Mouse (Mus musculus): ENCODE measurements around the gene Gm960. TPM values are rescaled to one million over a fixed set of nuclear protein-coding genes. Genes with fewer than 3 reads are reported as not detected.

Gene Gm960
- total RNA-seq, 1 experiment from 2014 or later: not detected

DNA sequence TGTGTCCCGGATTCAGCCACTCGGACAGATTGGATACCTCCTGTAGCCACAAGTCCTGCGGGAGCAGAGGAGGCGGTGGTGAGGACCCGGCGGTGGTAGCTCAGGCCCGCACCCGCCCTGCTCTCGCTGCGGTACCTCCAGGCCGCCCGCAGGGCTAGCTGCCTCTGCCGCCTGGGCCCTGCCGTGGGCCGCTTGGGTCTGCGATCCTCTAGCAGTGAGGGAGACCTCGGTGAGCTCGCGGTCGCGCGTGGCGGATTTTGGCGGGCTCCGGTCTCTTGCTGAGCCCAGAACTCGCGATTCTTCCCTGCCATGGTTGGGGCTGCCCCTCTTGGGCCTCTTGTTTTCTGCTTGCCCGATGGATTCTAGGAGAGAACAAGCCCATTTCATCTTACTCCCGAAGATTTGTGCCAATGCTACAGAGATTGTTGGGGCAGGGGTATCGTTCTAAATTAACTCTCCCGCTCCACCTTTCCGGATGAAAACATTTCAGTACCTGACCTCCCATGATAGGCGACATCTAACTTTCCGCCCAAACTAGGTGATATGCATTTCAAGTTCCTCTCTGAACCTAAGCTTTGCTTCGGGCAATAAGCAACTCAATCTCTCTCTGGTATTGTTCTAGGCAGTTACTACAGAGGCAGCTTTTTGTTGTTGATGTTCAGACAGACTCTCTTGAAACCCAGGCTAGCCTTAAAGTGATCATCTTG is 72.5 kb downstream of the Gm960 start:
- peak; percentile 42; the same call in 1 of the 2 replicates for ATAC-seq (replicated peaks; ENCODE audit: low read depth, poor library complexity, severe bottlenecking)

DNA sequence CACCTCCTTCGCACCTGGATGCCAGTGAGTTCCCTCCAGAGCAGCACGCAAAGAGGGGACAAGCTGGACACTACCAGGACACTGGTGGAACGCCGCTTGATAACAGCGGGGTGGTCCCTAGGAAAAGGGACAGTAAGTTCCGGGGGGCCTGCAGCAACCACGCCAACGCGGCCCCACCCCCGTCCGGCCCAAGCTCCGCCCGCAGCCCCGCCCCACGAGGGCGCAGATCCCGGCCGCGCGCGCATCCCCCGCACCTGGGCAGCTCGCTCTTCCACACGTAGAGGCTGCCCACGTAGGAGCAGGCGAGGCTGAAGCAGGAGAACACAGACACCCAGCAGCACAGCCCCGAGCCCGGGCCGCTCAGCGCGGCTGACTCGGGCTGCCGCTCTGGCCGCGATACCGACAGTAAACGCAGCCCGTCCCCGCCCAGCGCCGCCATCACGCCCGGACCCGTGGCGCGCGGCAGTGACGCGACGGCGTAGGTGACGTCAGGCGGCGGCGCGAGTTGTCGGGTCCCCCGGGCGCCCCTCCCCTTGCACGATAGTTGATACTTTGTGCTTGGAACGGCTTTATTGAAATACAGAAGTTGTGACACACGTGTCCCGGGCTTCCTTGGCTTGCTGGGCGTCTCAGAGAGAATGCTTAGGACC is 73.2 kb downstream of the Gm960 start, which contains the start of gene Rce1:
Gene Rce1 (minus strand): TSS at position 463 of the 650 bp plus-strand sequence.
- ATAC-seq (replicated peaks; ENCODE audit: low read depth, poor library complexity, severe bottlenecking): peak; percentile 74

DNA sequence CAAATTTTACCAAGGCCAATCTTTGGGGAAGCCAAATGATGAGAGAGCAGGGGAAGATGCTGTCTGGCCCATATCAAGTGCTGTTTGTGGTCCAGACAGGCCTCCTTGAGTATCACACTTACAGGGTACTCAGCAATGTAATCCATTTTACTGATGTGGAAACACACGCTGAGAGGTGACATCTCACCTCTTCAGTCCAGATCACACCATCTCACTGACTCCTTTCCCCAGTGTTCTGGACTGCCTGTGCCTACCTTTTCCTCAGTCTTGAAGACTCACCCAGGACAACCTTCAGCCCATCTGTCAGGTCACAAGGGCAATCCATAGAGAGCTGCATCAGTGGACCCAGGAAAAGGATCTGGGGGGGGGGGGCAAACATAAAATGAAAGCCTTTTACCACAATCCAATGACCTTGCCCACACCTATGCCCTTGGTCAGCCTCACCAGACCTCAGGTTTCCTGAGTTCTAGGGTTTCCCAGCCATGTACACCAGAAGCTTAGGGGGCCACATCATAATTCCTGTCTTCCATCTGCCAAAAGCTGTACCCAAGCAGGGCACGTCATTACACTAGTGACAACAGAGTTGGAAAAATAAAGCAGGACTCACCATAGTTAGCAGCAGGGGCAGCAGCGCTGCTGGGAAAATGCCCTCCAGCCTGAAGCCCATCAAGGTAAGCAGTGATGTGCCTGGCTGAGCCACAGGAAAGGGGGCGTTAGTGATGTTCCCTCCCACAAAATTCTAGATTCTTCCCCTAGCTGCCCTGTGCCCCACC is 73.9 kb downstream of the Gm960 start:
- ATAC-seq (replicated peaks; ENCODE audit: low read depth, poor library complexity, severe bottlenecking): peak; percentile 6; the same call in 1 of the 2 replicates

DNA sequence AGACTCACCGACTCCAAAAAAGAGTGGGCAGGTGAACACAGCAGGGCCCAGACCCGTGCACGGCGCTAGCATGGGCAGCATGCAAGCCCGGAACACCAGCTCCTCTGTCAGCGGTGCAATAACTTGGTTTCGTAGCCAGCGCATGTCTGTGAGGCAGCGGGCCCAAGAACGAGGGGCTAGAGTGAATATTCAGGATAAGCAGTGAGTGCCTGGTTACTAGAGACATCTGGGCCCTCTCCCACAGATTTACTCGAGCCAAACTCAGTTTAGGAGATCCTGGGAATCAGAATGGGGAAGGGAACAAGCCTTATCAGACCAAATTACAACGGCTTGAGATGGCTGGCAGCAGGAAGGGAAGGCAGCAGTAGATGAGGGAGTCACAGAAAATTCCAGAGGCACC is 74.5 kb downstream of the Gm960 start:
- ATAC-seq (replicated peaks; ENCODE audit: low read depth, poor library complexity, severe bottlenecking): no peak

DNA sequence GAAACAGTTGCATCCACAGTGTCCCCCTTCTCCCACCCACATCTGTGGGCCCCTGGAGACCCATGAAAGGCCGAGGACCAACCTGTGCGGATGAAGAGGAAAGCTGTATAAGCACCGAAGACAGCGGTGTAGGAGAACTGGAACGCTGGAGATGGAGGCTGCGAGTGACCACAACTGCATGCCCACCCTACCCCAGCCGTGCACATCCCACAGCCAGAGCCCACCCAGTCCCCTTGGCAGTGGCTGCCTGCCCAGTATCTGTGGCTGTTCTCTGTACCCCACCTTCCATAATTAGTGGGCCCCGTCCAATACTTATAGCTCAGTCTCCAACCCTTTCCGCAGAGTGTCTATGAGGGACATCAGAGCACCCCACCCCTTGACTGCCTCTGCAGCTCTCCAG is 75.0 kb downstream of the Gm960 start:
- ATAC-seq (replicated peaks; ENCODE audit: low read depth, poor library complexity, severe bottlenecking): no peak

DNA sequence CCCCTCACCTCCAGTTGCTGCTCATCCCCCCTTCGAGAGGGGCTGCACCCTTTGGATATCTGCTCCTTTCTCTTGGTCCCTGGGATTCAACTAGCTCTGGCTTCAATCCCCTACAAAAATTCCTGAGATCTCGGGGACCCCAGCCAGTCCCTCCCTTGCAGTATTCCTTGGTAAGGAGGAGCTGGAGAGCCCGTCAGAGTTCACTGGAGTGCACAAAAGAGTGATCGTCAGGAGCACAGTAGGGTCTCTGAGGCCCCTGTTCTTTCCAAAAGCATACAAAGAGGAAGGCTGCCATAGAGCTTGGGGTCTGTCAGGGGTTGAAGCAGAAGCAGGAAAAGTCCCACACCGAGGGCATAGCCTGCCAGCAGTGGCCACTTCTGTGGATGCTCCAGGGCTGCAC is 75.7 kb downstream of the Gm960 start:
- ATAC-seq (replicated peaks; ENCODE audit: low read depth, poor library complexity, severe bottlenecking): no peak

DNA sequence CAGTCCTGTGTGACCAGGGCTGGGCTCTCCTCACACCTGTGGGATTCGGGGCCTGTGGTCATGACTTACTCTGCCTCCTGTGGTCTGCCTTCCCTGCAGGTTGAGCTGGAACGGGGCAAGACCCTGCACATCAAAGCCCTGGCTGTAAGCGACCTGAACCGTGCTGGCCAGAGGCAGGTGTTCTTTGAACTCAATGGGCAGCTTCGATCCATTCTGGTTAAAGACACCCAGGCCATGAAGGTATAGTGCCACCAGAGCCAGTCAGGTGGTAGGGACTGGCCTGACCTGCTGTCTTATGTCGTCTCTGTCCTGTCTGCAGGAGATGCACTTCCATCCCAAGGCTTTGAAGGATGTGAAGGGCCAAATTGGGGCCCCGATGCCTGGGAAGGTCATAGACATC is 77.7 kb downstream of the Gm960 start:
- ATAC-seq (replicated peaks; ENCODE audit: low read depth, poor library complexity, severe bottlenecking): no peak

DNA sequence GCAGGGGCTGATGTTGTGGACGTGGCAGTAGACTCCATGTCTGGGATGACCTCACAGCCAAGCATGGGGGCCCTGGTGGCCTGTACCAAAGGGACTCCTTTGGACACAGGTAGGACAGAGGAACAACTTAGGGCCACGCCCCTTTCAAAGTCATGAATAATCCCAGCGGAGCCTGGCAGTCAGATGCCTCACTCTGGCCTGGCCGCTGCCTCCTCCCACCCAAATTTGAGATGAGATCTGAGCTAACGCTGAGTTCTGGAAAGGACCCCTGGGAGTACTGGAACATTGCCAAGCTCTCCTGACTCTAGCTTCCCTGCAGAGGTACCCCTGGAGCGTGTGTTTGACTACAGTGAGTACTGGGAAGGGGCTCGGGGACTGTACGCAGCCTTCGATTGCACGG is 79.0 kb downstream of the Gm960 start:
- no peak for ATAC-seq (replicated peaks; ENCODE audit: low read depth, poor library complexity, severe bottlenecking)

DNA sequence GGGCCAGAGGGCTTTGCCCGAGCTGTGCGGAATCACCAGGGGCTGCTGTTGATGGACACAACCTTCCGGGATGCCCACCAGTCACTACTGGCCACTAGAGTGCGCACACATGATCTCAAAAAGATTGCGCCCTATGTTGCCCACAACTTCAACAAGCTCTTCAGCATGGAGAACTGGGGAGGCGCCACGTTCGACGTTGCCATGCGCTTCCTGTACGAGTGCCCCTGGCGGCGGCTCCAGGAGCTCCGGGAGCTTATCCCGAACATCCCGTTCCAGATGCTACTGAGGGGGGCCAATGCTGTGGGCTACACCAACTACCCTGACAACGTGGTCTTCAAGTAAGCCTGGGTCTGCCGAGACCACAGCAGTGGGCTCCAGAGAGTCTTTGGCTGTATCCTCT is 80.3 kb downstream of the Gm960 start:
- no peak for ATAC-seq (replicated peaks; ENCODE audit: low read depth, poor library complexity, severe bottlenecking)

DNA sequence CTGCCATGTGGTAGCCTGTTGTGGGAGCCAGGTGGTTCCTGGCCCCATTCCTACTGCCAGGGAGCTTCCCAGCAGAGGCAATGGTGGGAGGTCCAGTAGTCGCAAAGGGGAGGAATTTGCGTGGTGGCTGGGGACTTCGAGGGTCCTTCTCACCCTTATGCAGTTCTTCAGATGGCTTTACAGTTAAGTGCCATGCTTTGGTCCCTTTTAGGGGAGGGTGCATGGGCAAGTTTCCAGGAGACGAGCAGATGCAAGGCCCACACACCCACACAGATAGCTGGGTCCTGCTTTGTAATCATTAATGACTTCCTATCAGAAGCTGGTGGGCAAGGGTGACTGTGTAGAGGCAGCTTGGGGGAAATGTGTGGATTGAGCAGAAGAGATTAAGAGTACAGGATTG is 81.9 kb downstream of the Gm960 start:
- ATAC-seq (replicated peaks; ENCODE audit: low read depth, poor library complexity, severe bottlenecking): no peak

DNA sequence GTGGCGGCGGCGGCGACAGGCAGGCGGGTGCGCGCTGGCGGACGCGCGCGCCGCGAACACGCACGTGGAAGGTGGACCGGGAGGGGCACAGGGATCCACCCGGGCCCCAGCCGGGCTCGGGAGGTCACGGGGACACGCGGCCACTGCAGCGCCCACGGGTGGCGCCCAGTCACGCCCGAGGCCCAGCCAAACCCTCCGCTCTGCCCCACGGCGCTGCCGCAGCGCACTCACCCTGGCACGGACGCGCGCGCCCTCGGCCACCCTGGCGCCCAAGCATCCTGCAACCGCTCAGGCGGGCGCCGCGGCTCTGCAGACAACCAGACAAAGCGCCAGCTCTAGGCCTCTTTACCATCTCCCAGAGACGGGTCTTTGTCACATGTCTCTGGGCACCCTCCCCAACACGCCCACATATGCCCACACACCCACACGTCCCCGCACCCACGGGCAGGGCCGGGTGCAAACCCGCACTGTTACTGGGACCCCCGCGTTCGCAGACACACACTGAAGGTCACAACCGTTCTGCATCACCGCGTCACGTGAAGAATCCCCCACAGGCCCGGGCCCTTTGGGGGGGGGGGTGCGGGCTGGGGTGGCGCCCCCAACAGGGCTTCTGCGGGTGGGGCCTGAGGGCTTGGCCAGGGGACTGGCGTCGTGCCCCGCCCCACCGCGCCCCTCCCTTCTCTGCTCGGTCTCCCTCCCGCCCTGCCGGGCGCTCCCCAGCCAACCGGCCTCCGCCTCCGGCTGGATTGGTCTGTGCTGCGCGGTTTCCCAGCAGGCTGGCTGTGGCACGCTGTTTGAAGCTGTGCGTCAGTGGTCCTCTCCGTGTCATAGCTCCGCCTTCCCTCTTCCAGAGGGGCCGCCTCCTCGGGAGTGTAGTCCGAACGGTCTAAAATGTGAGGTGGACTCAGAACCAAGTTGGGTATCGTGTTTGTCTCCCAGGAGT is 83.0 kb downstream of the Gm960 start, which contains the start of gene Lrfn4:
Gene Lrfn4 (minus strand): TSS at position 517 of the 943 bp plus-strand sequence.
- ATAC-seq (replicated peaks; ENCODE audit: low read depth, poor library complexity, severe bottlenecking): peak; percentile 90

DNA sequence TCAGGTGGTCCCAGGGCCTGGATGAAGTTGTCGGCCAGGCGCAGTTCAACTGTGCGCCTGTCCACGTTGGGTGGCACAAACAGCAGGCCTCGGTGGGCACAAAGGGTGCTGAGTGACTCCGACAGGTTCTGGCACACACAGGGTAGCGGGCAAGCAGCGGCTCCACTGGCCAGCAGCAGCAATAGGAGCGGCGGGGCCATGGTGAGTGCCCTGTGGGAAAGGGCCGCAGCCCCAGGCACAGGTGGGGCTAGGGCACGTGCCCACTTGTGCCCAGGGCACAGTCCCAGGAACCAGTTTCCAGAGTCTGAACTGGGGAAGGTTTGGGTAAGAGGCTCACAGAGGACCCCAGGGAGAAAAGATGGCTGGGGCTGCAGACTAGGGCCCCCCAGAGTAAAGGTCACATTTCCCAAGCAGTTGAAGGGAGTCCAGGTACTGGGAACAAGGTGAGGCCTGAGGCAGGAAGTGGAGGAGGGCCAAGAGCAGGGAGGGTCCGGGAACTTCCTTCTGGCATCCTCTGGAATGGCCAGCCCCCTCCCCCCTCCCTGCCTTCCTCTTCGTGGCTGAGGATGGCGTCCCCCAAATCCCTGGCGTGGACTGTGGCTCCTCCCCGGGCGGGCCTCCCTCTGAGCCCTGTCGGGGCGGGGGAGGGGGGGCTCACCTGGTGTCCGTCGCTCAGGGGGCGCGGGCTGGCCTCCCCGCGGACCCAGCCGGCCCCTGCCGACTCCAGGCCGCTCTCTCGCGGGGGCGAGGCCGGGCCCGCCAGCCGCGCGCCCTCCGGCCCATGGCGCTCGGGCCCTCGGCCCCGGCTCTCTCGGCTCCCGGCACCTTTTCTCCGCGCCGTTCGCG is 83.9 kb downstream of the Gm960 start:
- no peak for ATAC-seq (replicated peaks; ENCODE audit: low read depth, poor library complexity, severe bottlenecking)

DNA sequence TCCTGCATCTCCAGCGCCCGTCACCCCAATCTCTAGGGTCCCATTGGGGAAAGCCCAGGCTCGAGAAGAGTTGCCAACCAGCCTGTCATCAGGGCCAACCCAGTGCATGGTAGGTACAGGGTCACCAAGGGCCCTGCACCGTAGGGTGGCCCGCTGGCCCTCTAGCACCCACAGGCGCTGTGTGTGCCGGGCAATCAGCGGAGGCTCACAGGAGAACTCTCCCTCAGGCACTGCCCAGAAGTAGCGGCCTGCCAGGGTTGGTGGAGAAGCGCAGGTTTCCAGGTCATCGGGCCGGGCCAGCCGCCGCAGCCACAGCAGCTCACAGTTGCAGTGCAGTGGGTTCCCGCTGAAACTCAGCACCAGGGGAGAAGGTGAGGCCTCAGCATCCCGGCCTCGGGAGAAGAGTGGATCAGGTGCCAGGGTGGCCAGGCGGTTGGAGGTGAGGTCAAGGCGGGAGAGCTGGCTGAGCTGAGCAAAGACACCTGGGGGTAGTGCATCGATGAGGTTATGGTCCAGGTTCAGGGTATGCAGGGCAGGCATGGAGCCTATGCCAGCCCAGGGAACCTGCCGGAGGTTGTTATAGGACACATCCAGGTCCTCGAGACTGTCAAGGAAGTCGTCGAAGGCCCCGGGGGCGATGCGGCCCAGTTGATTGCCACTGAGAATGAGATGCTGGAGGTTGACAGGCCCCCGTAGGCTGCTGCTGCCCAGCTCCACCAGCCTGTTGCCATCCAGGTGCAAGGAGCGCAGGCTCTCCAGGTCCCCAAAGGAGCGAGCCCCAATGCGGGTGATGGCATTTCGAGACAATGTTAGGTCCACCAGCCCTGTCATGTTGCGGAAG is 84.8 kb downstream of the Gm960 start:
- ATAC-seq (replicated peaks; ENCODE audit: low read depth, poor library complexity, severe bottlenecking): no peak

DNA sequence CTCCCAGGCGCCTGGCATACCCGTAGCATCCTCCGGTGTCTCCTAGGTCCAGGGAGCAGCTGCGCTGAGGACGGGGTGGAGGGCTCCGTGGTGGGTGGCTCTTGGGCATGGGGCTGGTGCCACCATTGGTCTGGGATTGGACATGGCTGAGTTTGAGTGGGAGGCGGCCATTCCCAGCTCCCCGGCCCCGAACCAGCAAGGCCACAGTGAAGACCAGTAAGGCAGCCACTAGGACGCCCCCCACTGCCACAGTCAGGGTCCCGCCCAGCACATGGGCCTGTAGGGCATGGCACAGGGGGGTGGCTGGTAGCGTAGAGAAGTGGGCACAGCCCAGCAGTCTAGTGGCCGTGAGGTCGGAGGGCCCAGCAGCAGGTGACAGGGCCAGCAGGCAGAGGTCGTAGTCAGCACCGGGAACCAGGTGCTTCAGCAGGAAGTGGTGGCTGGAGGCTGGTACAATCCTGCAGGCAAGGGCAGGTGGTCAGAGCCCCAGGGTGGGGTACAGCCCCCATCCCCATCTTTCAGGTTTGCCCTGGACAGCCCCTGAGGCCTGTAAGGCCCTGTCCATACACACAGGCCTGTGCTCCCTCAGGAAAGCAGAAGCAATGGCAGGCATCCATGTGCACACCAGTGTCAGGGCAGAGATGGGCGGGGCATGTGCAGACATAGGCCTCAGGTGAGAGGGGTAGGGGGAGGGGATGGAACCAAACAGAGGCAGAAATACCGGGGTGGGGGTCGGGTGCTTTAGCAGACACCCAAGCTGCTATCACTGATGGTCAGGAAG is 86.1 kb downstream of the Gm960 start:
- ATAC-seq (replicated peaks; ENCODE audit: low read depth, poor library complexity, severe bottlenecking): no peak

DNA sequence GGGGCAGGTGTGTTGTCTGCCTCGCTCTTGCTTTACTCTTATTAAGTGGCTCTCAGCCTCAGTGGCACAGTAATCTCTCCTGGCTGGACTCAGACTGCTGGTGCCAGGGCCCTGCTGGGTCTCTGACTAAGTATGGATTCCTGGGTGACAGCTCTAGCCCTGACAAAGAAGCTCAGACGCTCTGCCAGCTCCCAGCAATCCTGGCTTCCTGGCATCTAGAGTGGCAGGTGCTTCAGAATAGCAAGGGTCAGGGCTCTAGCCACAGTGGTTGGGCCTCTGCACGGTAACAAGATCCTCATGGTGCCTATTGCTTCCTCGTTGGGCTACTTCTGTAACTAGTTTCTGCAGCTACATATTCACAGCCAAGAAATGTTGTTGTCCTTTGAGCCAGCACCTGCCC is 88.4 kb downstream of the Gm960 start:
- no peak for ATAC-seq (replicated peaks; ENCODE audit: low read depth, poor library complexity, severe bottlenecking)

DNA sequence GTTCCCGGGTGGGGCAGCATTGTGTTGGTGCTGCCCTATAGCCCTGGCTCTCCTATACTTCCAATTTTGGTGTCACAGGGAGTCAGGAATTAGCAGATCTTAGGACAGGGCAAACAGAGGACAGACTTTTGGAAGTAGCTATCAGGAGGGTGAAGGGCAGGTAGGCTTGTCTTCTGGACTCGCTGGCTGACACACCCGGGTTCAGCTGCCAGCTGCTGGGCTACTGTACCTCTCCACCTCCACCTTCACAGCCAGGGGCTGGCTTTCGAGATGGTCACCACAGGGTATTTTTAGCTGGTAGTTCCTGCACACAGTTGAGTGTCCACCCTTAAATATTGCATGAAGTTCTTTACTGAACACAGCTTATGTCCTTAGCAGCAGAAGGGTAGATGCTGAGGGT is 90.0 kb downstream of the Gm960 start:
- no peak for ATAC-seq (replicated peaks; ENCODE audit: low read depth, poor library complexity, severe bottlenecking)

DNA sequence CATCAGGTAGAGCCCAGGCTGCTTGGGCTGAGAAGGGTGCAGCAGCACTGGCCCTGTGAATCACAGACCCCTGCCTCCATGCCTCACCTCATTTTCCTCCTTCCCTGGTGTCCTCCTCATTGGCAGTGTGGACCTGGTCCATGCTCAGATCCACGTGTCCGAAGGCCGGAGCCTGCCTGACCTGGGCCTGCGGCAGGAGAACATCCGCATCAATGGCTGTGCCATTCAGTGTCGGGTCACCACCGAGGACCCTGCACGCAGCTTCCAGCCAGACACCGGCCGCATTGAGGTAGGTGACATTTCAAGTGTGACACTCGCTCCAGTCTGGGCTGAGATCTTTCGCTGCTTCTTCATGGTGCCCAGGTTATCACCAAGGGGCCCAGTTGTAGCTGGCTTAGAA is 91.1 kb downstream of the Gm960 start:
- no peak for ATAC-seq (replicated peaks; ENCODE audit: low read depth, poor library complexity, severe bottlenecking)

Data from common myeloid progenitor, adult 5-6 weeks (primary cell).